Mouse (Mus musculus): Measurements from ENCODE around the gene Sdhc. TPM values are rescaled to one million over a fixed set of nuclear protein-coding genes. Genes with fewer than 3 reads are reported as not detected.
A peak's percentile ranks its signal among the peaks of the same experiment; 100 is the strongest.

The Sdhc gene
- polyA plus RNA-seq, 1 experiment from 2014 or later = 291 TPM

- Histone ChIP-seq H3K4me2 (ENCODE audit: low read depth, low read length) (no peak overlapping the region), H3K36me3 (ENCODE audit: control insufficient read depth, insufficient read depth, low read length) (no peaks in the 10 kb centered on the region), H3K27ac (replicated peaks; ENCODE audit: low read depth, low read length) (no peak overlapping the region), H3K27me3 (replicated peaks; ENCODE audit: control insufficient read depth, insufficient read depth, low read length) (no peaks in the 10 kb centered on the region), H3K9me3 (ENCODE audit: control insufficient read depth, low read length) (no peaks in the 10 kb centered on the region), H3K4me1 (ENCODE audit: control insufficient read depth, insufficient read depth, low read length) (no peaks in the 10 kb centered on the region), H3K9ac (ENCODE audit: low read depth, low read length) (no peak overlapping the region), H3K4me3 (ENCODE audit: low read depth, low read length) (no peak overlapping the region)
- DNase-seq (ENCODE audit: low spot score) (no peak), ATAC-seq (ENCODE audit: low read depth) (no peak)
- 63% methylated on average over 5 of the region's 5 CpGs for WGBS
Observed at GRCm38 (mm10) chr1:171179487-171180171, 29.2 kb upstream of the Sdhc start.

GRCm38 (mm10) chr1:171172779-171173178, 22.4 kb upstream of the Sdhc start:
- Histone ChIP-seq H3K4me3 (ENCODE audit: low read depth, low read length) (no peak overlapping the region), H3K27me3 (replicated peaks; ENCODE audit: control insufficient read depth, insufficient read depth, low read length) (no peaks in the 10 kb centered on the region), H3K36me3 (ENCODE audit: control insufficient read depth, insufficient read depth, low read length) (no peaks in the 10 kb centered on the region), H3K27ac (replicated peaks; ENCODE audit: low read depth, low read length) (no peak overlapping the region), H3K9ac (ENCODE audit: low read depth, low read length) (no peak overlapping the region), H3K4me2 (ENCODE audit: low read depth, low read length) (no peak overlapping the region), H3K9me3 (ENCODE audit: control insufficient read depth, low read length) (no peaks in the 10 kb centered on the region), H3K4me1 (ENCODE audit: control insufficient read depth, insufficient read depth, low read length) (no peaks in the 10 kb centered on the region)
- no peak for DNase-seq (ENCODE audit: low spot score)
- ATAC-seq (ENCODE audit: low read depth) = no peak
- WGBS = 96% methylated on average over 8 of the region's 8 CpGs

DNA sequence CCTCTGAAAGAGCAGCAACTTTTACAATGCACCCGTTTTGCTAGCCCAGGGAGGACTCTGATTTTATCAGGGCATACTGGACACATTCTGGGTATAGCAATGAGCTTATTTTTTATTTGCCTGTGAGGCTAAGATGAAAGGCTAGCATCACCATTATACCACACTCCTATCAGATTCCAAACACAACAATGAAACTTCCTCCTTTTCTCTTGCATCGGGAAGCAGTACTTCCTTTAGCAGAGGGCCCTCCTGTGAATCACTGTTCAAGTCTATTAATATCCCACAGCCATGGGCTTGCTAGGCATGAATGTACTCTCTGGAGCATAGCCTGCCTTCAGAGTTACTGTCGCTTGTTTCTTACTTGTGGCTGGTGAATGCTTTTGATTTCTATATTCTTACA, 20.7 kb upstream of the Sdhc start:
- ATAC-seq (ENCODE audit: low read depth) = no peak
- H3K9me3 ChIP-seq (ENCODE audit: control insufficient read depth, low read length) = no peaks in the 10 kb centered on the region
- H3K9ac ChIP-seq (ENCODE audit: low read depth, low read length) = no peak overlapping the region
- no peaks in the 10 kb centered on the region for H3K4me1 ChIP-seq (ENCODE audit: control insufficient read depth, insufficient read depth, low read length)
- DNase-seq (ENCODE audit: low spot score) = peak; percentile 51
- WGBS = 52% methylated on average over 3 of the region's 3 CpGs
- no peaks in the 10 kb centered on the region for H3K27me3 ChIP-seq (replicated peaks; ENCODE audit: control insufficient read depth, insufficient read depth, low read length)
- H3K27ac ChIP-seq (replicated peaks; ENCODE audit: low read depth, low read length) = peak overlapping the region; percentile 33
- H3K4me2 ChIP-seq (ENCODE audit: low read depth, low read length) = no peak overlapping the region
- H3K4me3 ChIP-seq (ENCODE audit: low read depth, low read length) = no peak overlapping the region
- no peaks in the 10 kb centered on the region for H3K36me3 ChIP-seq (ENCODE audit: control insufficient read depth, insufficient read depth, low read length)

DNA sequence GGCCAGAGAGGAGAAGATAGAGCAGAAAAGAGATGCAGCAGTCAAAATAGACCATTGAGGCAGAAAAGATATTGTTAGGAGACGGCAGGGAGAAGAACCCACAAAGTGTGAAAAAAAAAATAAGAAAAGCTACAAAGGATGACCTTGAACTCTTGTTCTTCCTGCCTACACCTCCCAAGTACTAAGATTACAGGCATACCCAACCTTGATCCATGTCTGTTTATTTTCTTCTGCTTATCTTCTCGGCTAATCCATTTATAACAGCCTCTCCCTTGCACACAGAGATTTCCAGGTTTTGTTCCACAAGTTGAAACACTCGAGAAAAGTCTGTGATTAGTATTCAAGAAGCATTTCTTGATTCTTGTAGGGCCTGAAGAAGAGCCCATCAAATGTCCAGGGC, 19.5 kb upstream of the Sdhc start:
- H3K4me3 ChIP-seq (ENCODE audit: low read depth, low read length) = no peak overlapping the region
- H3K27me3 ChIP-seq (replicated peaks; ENCODE audit: control insufficient read depth, insufficient read depth, low read length) = no peaks in the 10 kb centered on the region
- ATAC-seq (ENCODE audit: low read depth) = no peak
- H3K9ac ChIP-seq (ENCODE audit: low read depth, low read length) = no peak overlapping the region
- H3K4me1 ChIP-seq (ENCODE audit: control insufficient read depth, insufficient read depth, low read length) = no peaks in the 10 kb centered on the region
- H3K9me3 ChIP-seq (ENCODE audit: control insufficient read depth, low read length) = no peaks in the 10 kb centered on the region
- WGBS = 59% methylated on average over 3 of the region's 3 CpGs
- no peak for DNase-seq (ENCODE audit: low spot score)
- H3K36me3 ChIP-seq (ENCODE audit: control insufficient read depth, insufficient read depth, low read length) = no peaks in the 10 kb centered on the region
- H3K27ac ChIP-seq (replicated peaks; ENCODE audit: low read depth, low read length) = no peak overlapping the region
- H3K4me2 ChIP-seq (ENCODE audit: low read depth, low read length) = no peak overlapping the region

GRCm38 (mm10) chr1:171168906-171169305, 18.5 kb upstream of the Sdhc start:
- ATAC-seq (ENCODE audit: low read depth) (no peak), DNase-seq (ENCODE audit: low spot score) (no peak)
- Histone ChIP-seq H3K9me3 (ENCODE audit: control insufficient read depth, low read length) (no peaks in the 10 kb centered on the region), H3K4me2 (ENCODE audit: low read depth, low read length) (no peak overlapping the region), H3K4me3 (ENCODE audit: low read depth, low read length) (no peak overlapping the region), H3K36me3 (ENCODE audit: control insufficient read depth, insufficient read depth, low read length) (no peaks in the 10 kb centered on the region), H3K4me1 (ENCODE audit: control insufficient read depth, insufficient read depth, low read length) (no peaks in the 10 kb centered on the region), H3K9ac (ENCODE audit: low read depth, low read length) (no peak overlapping the region), H3K27me3 (replicated peaks; ENCODE audit: control insufficient read depth, insufficient read depth, low read length) (no peaks in the 10 kb centered on the region), H3K27ac (replicated peaks; ENCODE audit: low read depth, low read length) (no peak overlapping the region)
- 83% methylated on average over 12 of the region's 12 CpGs for WGBS

DNA sequence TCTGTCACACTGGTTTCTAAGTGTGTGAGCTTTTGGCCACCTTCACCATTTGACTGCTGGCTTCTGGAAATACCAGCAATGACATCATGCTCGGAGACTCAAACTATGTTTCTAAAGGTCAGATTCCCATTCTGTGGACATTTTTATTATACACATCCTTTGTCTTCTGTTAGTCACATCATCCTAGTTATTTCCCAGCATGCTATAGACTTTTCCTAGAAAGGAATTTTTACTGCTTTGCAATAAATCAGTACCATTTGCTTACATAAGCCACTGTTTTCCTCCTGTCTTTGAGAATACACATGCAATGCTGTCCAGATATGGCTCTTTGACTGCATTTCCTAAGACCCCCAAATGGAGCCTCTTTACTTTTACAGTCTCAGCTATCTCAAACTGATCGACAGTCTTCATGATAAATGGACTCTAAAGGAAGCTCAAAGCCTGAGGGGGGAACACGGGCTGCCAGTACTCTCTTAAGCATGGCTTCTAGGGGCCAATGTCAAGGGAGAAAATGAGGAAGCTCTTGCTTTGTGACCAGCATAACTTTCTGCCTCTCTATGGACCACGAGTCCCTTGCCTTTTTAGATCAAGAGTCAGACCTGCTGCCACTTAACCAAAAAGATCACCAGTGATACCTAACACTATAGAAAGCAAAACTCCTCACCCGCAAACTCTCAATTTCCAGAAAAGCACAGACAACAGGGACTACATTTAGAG, 15.4 kb upstream of the Sdhc start:
- H3K4me2 ChIP-seq (ENCODE audit: low read depth, low read length) = no peak overlapping the region
- DNase-seq (ENCODE audit: low spot score) (no peak), ATAC-seq (ENCODE audit: low read depth) (no peak)
- H3K27me3 ChIP-seq (replicated peaks; ENCODE audit: control insufficient read depth, insufficient read depth, low read length) = 0 out of 2 replicates have a peak, but pooled peaks cover under 1% of the 10 kb centered on the region
- no peaks in the 10 kb centered on the region for H3K4me1 ChIP-seq (ENCODE audit: control insufficient read depth, insufficient read depth, low read length)
- H3K36me3 ChIP-seq (ENCODE audit: control insufficient read depth, insufficient read depth, low read length) = no peaks in the 10 kb centered on the region
- no peak overlapping the region for H3K4me3 ChIP-seq (ENCODE audit: low read depth, low read length)
- H3K9me3 ChIP-seq (ENCODE audit: control insufficient read depth, low read length) = no peaks in the 10 kb centered on the region
- no peak overlapping the region for H3K27ac ChIP-seq (replicated peaks; ENCODE audit: low read depth, low read length)
- WGBS = 70% methylated on average over 5 of the region's 5 CpGs
- H3K9ac ChIP-seq (ENCODE audit: low read depth, low read length) = no peak overlapping the region

DNA sequence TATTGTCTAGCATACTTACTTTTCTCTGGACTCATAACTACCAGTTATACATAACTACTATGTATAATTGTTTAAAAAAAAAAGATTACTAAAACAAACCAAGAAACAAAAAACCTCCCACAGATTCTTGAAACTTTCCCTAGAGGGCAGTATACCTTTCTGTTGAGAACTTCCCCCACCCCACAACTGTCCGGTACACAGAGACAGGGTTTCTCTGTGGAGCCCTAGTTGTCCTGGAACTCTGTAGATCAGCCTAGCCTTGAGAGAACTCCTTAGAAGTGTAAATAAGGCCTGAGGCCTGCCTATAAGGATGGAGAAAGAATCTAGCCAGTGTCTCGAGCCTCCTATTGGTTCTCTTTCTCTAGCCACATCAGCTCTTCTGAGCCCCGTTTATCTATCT, 13.9 kb upstream of the Sdhc start:
- H3K9me3 ChIP-seq (ENCODE audit: control insufficient read depth, low read length) = no peaks in the 10 kb centered on the region
- WGBS = 34% methylated on average over 3 of the region's 3 CpGs
- H3K4me1 ChIP-seq (ENCODE audit: control insufficient read depth, insufficient read depth, low read length) = peaks cover 7% of the 10 kb centered on the region; the same call in 1 of the 2 replicates
- H3K27me3 ChIP-seq (replicated peaks; ENCODE audit: control insufficient read depth, insufficient read depth, low read length) = peaks cover 6% of the 10 kb centered on the region
- DNase-seq (ENCODE audit: low spot score) = peak; percentile 47
- H3K4me2 ChIP-seq (ENCODE audit: low read depth, low read length) = no peak overlapping the region
- no peak overlapping the region for H3K9ac ChIP-seq (ENCODE audit: low read depth, low read length)
- no peak for ATAC-seq (ENCODE audit: low read depth)
- H3K36me3 ChIP-seq (ENCODE audit: control insufficient read depth, insufficient read depth, low read length) = no peaks in the 10 kb centered on the region
- H3K27ac ChIP-seq (replicated peaks; ENCODE audit: low read depth, low read length) = no peak overlapping the region
- no peak overlapping the region for H3K4me3 ChIP-seq (ENCODE audit: low read depth, low read length)

DNA sequence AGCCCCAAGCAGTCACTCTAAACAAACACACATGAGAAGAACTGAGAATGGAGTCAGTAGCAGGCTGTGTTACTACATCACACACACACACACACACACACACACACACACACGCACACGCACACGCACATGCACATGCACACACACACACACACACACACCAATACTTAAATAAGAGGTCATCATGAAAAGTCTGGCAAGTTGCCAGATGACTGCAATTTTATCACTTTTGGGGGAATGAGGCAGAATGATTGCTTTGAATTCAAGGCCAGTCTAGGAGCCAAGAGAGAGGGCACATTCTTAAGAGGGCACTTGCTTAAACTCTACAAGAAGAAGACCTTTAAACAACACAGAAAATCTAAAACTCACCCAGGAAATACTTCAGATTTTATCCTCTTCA, 12.1 kb upstream of the Sdhc start:
- 86% methylated on average over 3 of the region's 3 CpGs for WGBS
- Histone ChIP-seq H3K27me3 (replicated peaks; ENCODE audit: control insufficient read depth, insufficient read depth, low read length) (peaks cover 18% of the 10 kb centered on the region), H3K27ac (replicated peaks; ENCODE audit: low read depth, low read length) (no peak overlapping the region), H3K4me1 (ENCODE audit: control insufficient read depth, insufficient read depth, low read length) (peaks cover 8% of the 10 kb centered on the region; the same call in 1 of the 2 replicates), H3K4me2 (ENCODE audit: low read depth, low read length) (no peak overlapping the region), H3K9ac (ENCODE audit: low read depth, low read length) (no peak overlapping the region), H3K9me3 (ENCODE audit: control insufficient read depth, low read length) (no peaks in the 10 kb centered on the region), H3K4me3 (ENCODE audit: low read depth, low read length) (no peak overlapping the region), H3K36me3 (ENCODE audit: control insufficient read depth, insufficient read depth, low read length) (no peaks in the 10 kb centered on the region)
- ATAC-seq (ENCODE audit: low read depth) (no peak), DNase-seq (ENCODE audit: low spot score) (no peak)

Measured in embryonic facial prominence, embryonic 14.5 days (tissue).